Comparison of ENCODE assay signal across 31 mouse cellular contexts in genomic region chr1:191375644-191375998, GRCm38 (mm10). TPM values are rescaled to one million over a fixed set of nuclear protein-coding genes. Genes with fewer than 3 reads are reported as not detected.
DNase-seq lines count a peak whose midpoint lies in the region; ATAC-seq and TF ChIP-seq lines count a peak whose summit lies in the region.
"Had no signal": no experiment of that assay in that cellular context is flagged by ENCODE, and none has a peak within 500 bp of the region (broad histone marks: within the 10 kb centered on the region; RNA-seq: fewer than 3 reads in every experiment).

No protein-coding gene starts in this region.

- H3K27me3 ChIP-seq in heart, embryonic 13.5 days (replicated peaks): no peaks in the 10 kb centered on the region
- H3K27me3 ChIP-seq in liver, embryonic 12.5 days (replicated peaks): no peaks in the 10 kb centered on the region
- no peaks in the 10 kb centered on the region for H3K27me3 ChIP-seq in liver, postnatal 0 days (ENCODE audit: insufficient read depth, low read length)
- H3K27me3 ChIP-seq in liver, embryonic 14.5 days (ENCODE audit: control insufficient read depth, insufficient read depth, low read length): no peaks in the 10 kb centered on the region
- H3K27me3 ChIP-seq: CH12.LX; embryonic facial prominence, embryonic 13.5 days; hindbrain, embryonic 15.5 days; kidney, embryonic 15.5 days; limb, embryonic 12.5 days; neural tube, embryonic 13.5 days had no signal

- no peak overlapping the region for H3K4me3 ChIP-seq in heart, embryonic 13.5 days
- H3K4me3 ChIP-seq in liver, embryonic 12.5 days: peak overlapping the region; percentile 21
- H3K4me3 ChIP-seq in liver, postnatal 0 days (ENCODE audit: low read depth, low read length): no peak overlapping the region
- H3K4me3 ChIP-seq in liver, embryonic 14.5 days (ENCODE audit: insufficient read depth in 1 of 2, low read depth in 2 of 2, low read length in 2 of 2): no peak overlapping the region
- H3K4me3 ChIP-seq: embryonic facial prominence, embryonic 13.5 days; hindbrain, embryonic 15.5 days; kidney, embryonic 15.5 days; limb, embryonic 12.5 days; myocyte; neural tube, embryonic 13.5 days had no signal

- H3K9ac ChIP-seq in heart, embryonic 13.5 days: peak overlapping the region; percentile 51; the same call in 1 of the 2 replicates
- peak overlapping the region; percentile 51; the same call in 1 of the 2 replicates for H3K9ac ChIP-seq in liver, embryonic 12.5 days
- H3K9ac ChIP-seq in liver, postnatal 0 days (replicated peaks): no peak overlapping the region
- H3K9ac ChIP-seq in liver, embryonic 14.5 days (replicated peaks): peak overlapping the region; percentile 49; the same call in 1 of the 2 replicates
- H3K9ac ChIP-seq: embryonic facial prominence, embryonic 13.5 days; hindbrain, embryonic 15.5 days; kidney, embryonic 15.5 days; limb, embryonic 12.5 days; neural tube, embryonic 13.5 days had no signal

- peak overlapping the region; percentile 42 for H3K4me2 ChIP-seq in heart, embryonic 13.5 days
- peak overlapping the region; percentile 59 for H3K4me2 ChIP-seq in liver, embryonic 12.5 days
- H3K4me2 ChIP-seq in liver, postnatal 0 days (ENCODE audit: low read depth, low read length): no peak overlapping the region
- peak overlapping the region; percentile 61 for H3K4me2 ChIP-seq in liver, embryonic 14.5 days (ENCODE audit: low read depth)
- H3K4me2 ChIP-seq: embryonic facial prominence, embryonic 13.5 days; hindbrain, embryonic 15.5 days; kidney, embryonic 15.5 days; limb, embryonic 12.5 days; neural tube, embryonic 13.5 days had no signal

- intact Hi-C loops in heart, postnatal 14 days (cut with DNase I): no loop called here

- no peaks in the 10 kb centered on the region for H3K9me3 ChIP-seq in heart, embryonic 13.5 days
- no peaks in the 10 kb centered on the region for H3K9me3 ChIP-seq in liver, embryonic 12.5 days (replicated peaks)
- H3K9me3 ChIP-seq in liver, postnatal 0 days (ENCODE audit: low read length): no peaks in the 10 kb centered on the region
- no peaks in the 10 kb centered on the region for H3K9me3 ChIP-seq in liver, embryonic 14.5 days (ENCODE audit: control insufficient read depth, low read length)
- H3K9me3 ChIP-seq: embryonic facial prominence, embryonic 13.5 days; hindbrain, embryonic 15.5 days; kidney, embryonic 15.5 days; limb, embryonic 12.5 days; neural tube, embryonic 13.5 days had no signal

- H3K36me3 ChIP-seq in heart, embryonic 13.5 days: peaks cover 11% of the 10 kb centered on the region
- H3K36me3 ChIP-seq in liver, embryonic 12.5 days: peaks cover 15% of the 10 kb centered on the region
- H3K36me3 ChIP-seq in liver, postnatal 0 days (replicated peaks; ENCODE audit: insufficient read depth, low read length): peaks cover 7% of the 10 kb centered on the region
- no peaks in the 10 kb centered on the region; the same call in 1 of the 2 replicates for H3K36me3 ChIP-seq in liver, embryonic 14.5 days (replicated peaks; ENCODE audit: control insufficient read depth, insufficient read depth, low read depth)
- H3K36me3 ChIP-seq: hindbrain, embryonic 15.5 days; neural tube, embryonic 13.5 days had no signal

- H3K27ac ChIP-seq in heart, embryonic 13.5 days (replicated peaks): peak overlapping the region; percentile 37
- H3K27ac ChIP-seq in liver, embryonic 12.5 days: peak overlapping the region; percentile 82
- H3K27ac ChIP-seq in liver, postnatal 0 days (ENCODE audit: low read depth): no peak overlapping the region
- H3K27ac ChIP-seq in liver, embryonic 14.5 days: peak overlapping the region; percentile 47
- H3K27ac ChIP-seq: embryonic facial prominence, embryonic 13.5 days; hindbrain, embryonic 15.5 days; kidney, embryonic 15.5 days; limb, embryonic 12.5 days; neural tube, embryonic 13.5 days had no signal

- no peak for ATAC-seq in heart, embryonic 13.5 days (ENCODE audit: extremely low read depth, insufficient number of reproducible peaks, low FRiP score, low TSS enrichment)
- ATAC-seq in liver, embryonic 12.5 days: peak; percentile 52
- no peak for ATAC-seq in liver, postnatal 0 days
- peak; percentile 43; the same call in 1 of the 2 replicates for ATAC-seq in liver, embryonic 14.5 days (ENCODE audit: insufficient read depth)
- ATAC-seq: activated CD4-positive, CD25-positive, alpha-beta regulatory T cell, adult 4 months; forebrain, embryonic 14.5 days; intestine, embryonic 16.5 days; midbrain, embryonic 16.5 days had no signal

- no peak for TF ChIP-seq EP300 in liver, postnatal 0 days (IDR thresholded peaks at IDR 0.05; ENCODE audit: low read depth)
- no peak for TF ChIP-seq EP300 in liver, embryonic 14.5 days (IDR thresholded peaks at IDR 0.05; ENCODE audit: low read depth)

- WGBS in heart, embryonic 13.5 days: 28% methylated on average over 5 of the region's 5 CpGs
- 20% methylated on average over 5 of the region's 5 CpGs for WGBS in liver, embryonic 12.5 days (ENCODE audit: insufficient replicate concordance)
- WGBS in liver, postnatal 0 days (ENCODE audit: insufficient replicate concordance): 55% methylated on average over 5 of the region's 5 CpGs
- WGBS in liver, embryonic 14.5 days (ENCODE audit: insufficient replicate concordance): 13% methylated on average over 5 of the region's 5 CpGs

- peaks cover 38% of the 10 kb centered on the region for H3K4me1 ChIP-seq in heart, embryonic 13.5 days
- H3K4me1 ChIP-seq in liver, embryonic 12.5 days: peaks cover 46% of the 10 kb centered on the region
- H3K4me1 ChIP-seq in liver, postnatal 0 days (ENCODE audit: insufficient read depth): peaks cover 3% of the 10 kb centered on the region; the same call in 1 of the 2 replicates
- peaks cover 11 to 21% of the 10 kb centered on the region in 2 experiments for H3K4me1 ChIP-seq in liver, embryonic 14.5 days (replicated peaks; ENCODE audit: control insufficient read depth in 2 of 2, insufficient read depth in 2 of 2, low read length in 1 of 2)
- H3K4me1 ChIP-seq: embryonic facial prominence, embryonic 13.5 days; hindbrain, embryonic 15.5 days; kidney, embryonic 15.5 days; limb, embryonic 12.5 days; neural tube, embryonic 13.5 days had no signal

- no peak for DNase-seq in heart, postnatal 14 days
- no peak for DNase-seq in liver, postnatal 0 days
- DNase-seq in liver, embryonic 14.5 days (ENCODE audit: low read depth in 3 of 3, low spot score in 3 of 3): no peak
- DNase-seq in frontal cortex, postnatal 14 days (ENCODE audit: low spot score in 2 of 2): no peak
- no peak for DNase-seq in left cerebral cortex, adult 8-10 months (ENCODE audit: low spot score in 2 of 2)
- DNase-seq: adrenal gland, adult 8-10 months; B cell, adult 2 months; cerebellum, adult 11-12 months; cerebellum, postnatal 10 days; embryo, embryonic 11 days; kidney, postnatal 36 days; layer of hippocampus, postnatal 36 days; lung, adult 2 months; lung, postnatal 14 days; retina, postnatal 1 day; right cerebral cortex, postnatal 25 days; spleen, adult 18-20 months; thymus, postnatal 14 days had no signal

- TF ChIP-seq CTCF in liver, postnatal 0 days (IDR thresholded peaks at IDR 0.05; ENCODE audit: low read depth): no peak
- TF ChIP-seq CTCF in liver, embryonic 14.5 days (IDR thresholded peaks at IDR 0.05; ENCODE audit: low read depth): no peak

RNA-seq across cellular contexts. Expression of gene Ppp2r5a, which starts 27.5 kb away (rescaled TPM):
- polyA plus RNA-seq in heart, embryonic 13.5 days (2015; fragmentation: Nextera tagmentation; extraction: Ambion mirVana): 21.2 and 22.6 TPM in 2 replicates
- 100 to 1,000 TPM; 116 to 118 TPM for total RNA-seq in heart, postnatal 14 days (2021)
- 33.1 and 33.9 TPM in 2 replicates for polyA plus RNA-seq in liver, embryonic 12.5 days (2016; fragmentation: Nextera tagmentation; extraction: Ambion mirVana)
- 27.1 and 30.7 TPM in 2 replicates for polyA plus RNA-seq in liver, postnatal 0 days (2015; fragmentation: Nextera tagmentation; extraction: Ambion mirVana)
- polyA plus RNA-seq in liver, embryonic 14.5 days (2012; rRNA removed): 16.4 and 23.8 TPM in 2 replicates
- 21.0 and 23.8 TPM in 2 replicates for polyA plus RNA-seq in liver, embryonic 14.5 days (2014; fragmentation: Nextera tagmentation; extraction: Ambion mirVana)
- 10 to 100 TPM; 73.1 to 84.9 (median 78.6) TPM for total RNA-seq in left cerebral cortex, adult 8-10 months (2022)

RNA-seq across cellular contexts. Expression of gene Tmem206, which starts 49.9 kb away (rescaled TPM):
- polyA plus RNA-seq in heart, embryonic 13.5 days (2015; fragmentation: Nextera tagmentation; extraction: Ambion mirVana): 16.2 and 17.6 TPM in 2 replicates
- 1 to 10 TPM; 3.4 to 4.7 TPM for total RNA-seq in heart, postnatal 14 days (2021)
- 9.8 and 10.5 TPM in 2 replicates for polyA plus RNA-seq in liver, embryonic 12.5 days (2016; fragmentation: Nextera tagmentation; extraction: Ambion mirVana)
- polyA plus RNA-seq in liver, postnatal 0 days (2015; fragmentation: Nextera tagmentation; extraction: Ambion mirVana): 3.8 and 4.4 TPM in 2 replicates
- polyA plus RNA-seq in liver, embryonic 14.5 days (2012; rRNA removed): 3.7 and 4.1 TPM in 2 replicates
- polyA plus RNA-seq in liver, embryonic 14.5 days (2014; fragmentation: Nextera tagmentation; extraction: Ambion mirVana): 6.3 and 7.6 TPM in 2 replicates
- 10 to 100 TPM in 1 of 4 experiments, 1 to 10 TPM in 3; 8.8 to 12.0 (median 9.6) TPM for total RNA-seq in left cerebral cortex, adult 8-10 months (2022)

RNA-seq across cellular contexts. Expression of gene Nenf, which starts 57.6 kb away (rescaled TPM):
- 98.9 and 104 TPM in 2 replicates for polyA plus RNA-seq in heart, embryonic 13.5 days (2015; fragmentation: Nextera tagmentation; extraction: Ambion mirVana)
- total RNA-seq in heart, postnatal 14 days (2021): 100 to 1,000 TPM in 1 of 2 experiments, 10 to 100 TPM in 1; 96.9 to 104 TPM
- 37.1 and 39.7 TPM in 2 replicates for polyA plus RNA-seq in liver, embryonic 12.5 days (2016; fragmentation: Nextera tagmentation; extraction: Ambion mirVana)
- 36.6 and 37.0 TPM in 2 replicates for polyA plus RNA-seq in liver, postnatal 0 days (2015; fragmentation: Nextera tagmentation; extraction: Ambion mirVana)
- polyA plus RNA-seq in liver, embryonic 14.5 days (2012; rRNA removed): 26.5 and 29.4 TPM in 2 replicates
- 34.9 and 35.3 TPM in 2 replicates for polyA plus RNA-seq in liver, embryonic 14.5 days (2014; fragmentation: Nextera tagmentation; extraction: Ambion mirVana)
- total RNA-seq in left cerebral cortex, adult 8-10 months (2022): 10 to 100 TPM; 70.3 to 81.7 (median 76.9) TPM

Comparison
In these comparisons a context has a peak if more than half of its experiments do, and no peak if none do; other contexts are left out.
1. ATAC-seq: peak in liver, embryonic 12.5 days (single experiment) and liver, embryonic 14.5 days (single experiment); none in heart, embryonic 13.5 days (single experiment) and liver, postnatal 0 days (single experiment).